Mouse (Mus musculus) neural tube, embryonic 14.5 days (tissue): Measurements from ENCODE around the gene Pkd1. TPM values are rescaled to one million over a fixed set of nuclear protein-coding genes. Genes with fewer than 3 reads are reported as not detected.

ENCODE experiments used
- ATAC-seq: fragments of 200-750 bp; cut with Nextera tagmentation; 2 replicates; pipeline ENCODE4 v1.8.0; 2017; ENCODE audit warnings: low read depth, mild to moderate bottlenecking, moderate TSS enrichment, moderate library complexity
- H3K27ac ChIP-seq: fragments of 300-500 bp; sonication (generic); 2 replicates; pipeline ENCODE4 v1.5.1; 2014; ENCODE audit warnings: low read depth, mild to moderate bottlenecking, control low read depth, low read length, moderate library complexity, mixed read lengths
- H3K27me3 ChIP-seq: fragments of 300-500 bp; sonication (generic); 2 replicates; pipeline ENCODE4 v1.6.1; 2014; ENCODE audit warnings: low read length; ENCODE audit not compliant: control insufficient read depth, insufficient read depth
- H3K36me3 ChIP-seq: fragments of 300-500 bp; sonication (generic); 2 replicates; pipeline ENCODE4 v1.6.1; 2014; ENCODE audit warnings: low read length, mixed read lengths; ENCODE audit not compliant: control insufficient read depth, insufficient read depth
- H3K4me1 ChIP-seq: fragments of 300-500 bp; sonication (generic); 2 replicates; pipeline ENCODE4 v1.6.1; 2014; ENCODE audit warnings: low read length; ENCODE audit not compliant: control insufficient read depth, insufficient read depth
- H3K4me2 ChIP-seq: fragments of 300-500 bp; sonication (generic); 2 replicates; pipeline ENCODE4 v1.6.1; 2014; ENCODE audit warnings: mild to moderate bottlenecking, low read depth, low read length, control low read depth
- H3K4me3 ChIP-seq: fragments of 300-500 bp; sonication (generic); 2 replicates; pipeline ENCODE4 v1.5.1; 2014; ENCODE audit warnings: low read depth, low read length, control low read depth, mixed read lengths
- H3K9ac ChIP-seq: fragments of 300-500 bp; sonication (generic); replicated peaks from 2 replicates; pipeline ENCODE4 v1.6.1; 2014; ENCODE audit warnings: low read depth, mild to moderate bottlenecking, control low read depth, low read length, mixed read lengths
- H3K9me3 ChIP-seq: fragments of 300-500 bp; sonication (generic); 2 replicates; pipeline ENCODE4 v1.6.1; 2016; ENCODE audit warnings: low read length; ENCODE audit not compliant: control insufficient read depth
- WGBS: fragments of 180-500 bp; shearing (Covaris S2); extraction: QIAGEN DNeasy Blood & Tissue Kit; methylation state at CpG from one replicate; pipeline ENCODE4 v1.1.7; 2014; 5-methylcytosine and 5-hydroxymethylcytosine counted together
- polyA plus RNA-seq: library from polyadenylated mRNA; unstranded; fragments of >200 nt; fragmentation: Nextera tagmentation; extraction: Ambion mirVana; gene quantifications from 2 replicates; pipeline ENCODE4 v1.2.1, GENCODE M21; 2014

Gene Pkd1
- 30.8 and 37.5 TPM in 2 replicates for polyA plus RNA-seq

DNA sequence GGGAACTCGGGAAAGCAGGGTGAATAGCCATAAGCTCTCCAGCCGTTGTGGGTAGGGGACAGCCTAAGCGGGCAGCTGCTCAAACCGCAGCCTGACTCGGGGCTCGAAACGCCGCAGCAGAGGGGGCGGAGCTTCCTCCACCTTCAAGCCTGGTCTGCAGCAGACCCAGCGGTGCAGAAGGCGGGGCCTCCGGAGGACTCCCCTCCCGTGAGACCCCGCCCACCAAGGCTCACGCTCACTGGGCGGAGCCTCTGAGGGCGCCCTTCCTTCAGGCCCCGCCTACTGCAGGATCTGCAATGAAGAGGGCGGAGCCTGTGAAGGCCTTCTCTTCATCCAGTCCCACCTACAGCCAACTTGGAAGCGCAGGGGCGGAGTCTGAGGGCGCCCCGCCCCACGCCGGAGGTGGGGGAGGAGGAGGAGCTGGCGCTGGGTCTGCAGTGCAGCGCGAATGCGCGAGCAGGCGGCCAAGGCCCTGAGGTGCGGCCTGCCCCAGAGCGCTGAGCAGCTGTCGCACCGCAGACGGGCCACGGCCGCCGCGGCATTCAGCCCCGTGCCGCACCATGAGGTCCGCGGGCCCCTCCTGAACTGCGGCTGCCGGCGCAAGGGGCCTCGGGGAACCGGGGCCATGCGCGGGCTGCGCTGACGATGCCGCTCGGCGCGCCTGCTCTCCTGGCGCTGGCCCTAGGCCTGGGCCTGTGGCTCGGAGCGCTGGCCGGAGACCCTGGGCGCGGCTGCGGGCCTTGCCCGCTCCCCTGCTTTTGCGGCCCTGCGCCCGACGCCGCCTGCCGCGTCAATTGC is at the start of gene Pkd1:
Gene Pkd1 (plus strand): TSS at position 217 of the 798 bp plus-strand sequence.
- Histone ChIP-seq H3K36me3 (no peaks in the 10 kb centered on the region), H3K9ac (peak within 1 kb of the TSS; percentile 96), H3K4me2 (peak within 1 kb of the TSS; percentile 91), H3K27ac (peak within 1 kb of the TSS; percentile 96), H3K9me3 (no peaks in the 10 kb centered on the region), H3K4me1 (peaks cover 25% of the 10 kb centered on the region), H3K27me3 (no peaks in the 10 kb centered on the region), H3K4me3 (peak within 1 kb of the TSS; percentile 86)
- WGBS = under 1% methylated on average over 67 of the region's 72 CpGs
- ATAC-seq = peak; percentile 95

- H3K9me3 ChIP-seq = no peaks in the 10 kb centered on the region
- H3K27me3 ChIP-seq = no peaks in the 10 kb centered on the region
- H3K36me3 ChIP-seq = peaks cover 73% of the 10 kb centered on the region
- 43% methylated on average over 11 of the region's 11 CpGs for WGBS
- 0 out of 2 replicates have a peak, but pooled peaks cover 6% of the 10 kb centered on the region for H3K4me1 ChIP-seq
- ATAC-seq = no peak
- H3K27ac ChIP-seq = no peak overlapping the region
- H3K4me2 ChIP-seq = no peak overlapping the region
- no peak overlapping the region for H3K9ac ChIP-seq
- no peak overlapping the region for H3K4me3 ChIP-seq
Observed at GRCm38 (mm10) chr17:24502208-24502607, 47.4 kb upstream of the Pkd1 start.

GRCm38 (mm10) chr17:24504085-24504484 is 45.5 kb upstream of the Pkd1 start:
- ATAC-seq = no peak
- Histone ChIP-seq H3K27me3 (no peaks in the 10 kb centered on the region), H3K4me2 (no peak overlapping the region), H3K36me3 (peaks cover 74% of the 10 kb centered on the region), H3K4me1 (0 out of 2 replicates have a peak, but pooled peaks cover 6% of the 10 kb centered on the region), H3K4me3 (no peak overlapping the region), H3K9me3 (no peaks in the 10 kb centered on the region), H3K27ac (no peak overlapping the region), H3K9ac (no peak overlapping the region)
- 91% methylated on average over 10 of the region's 10 CpGs for WGBS

DNA sequence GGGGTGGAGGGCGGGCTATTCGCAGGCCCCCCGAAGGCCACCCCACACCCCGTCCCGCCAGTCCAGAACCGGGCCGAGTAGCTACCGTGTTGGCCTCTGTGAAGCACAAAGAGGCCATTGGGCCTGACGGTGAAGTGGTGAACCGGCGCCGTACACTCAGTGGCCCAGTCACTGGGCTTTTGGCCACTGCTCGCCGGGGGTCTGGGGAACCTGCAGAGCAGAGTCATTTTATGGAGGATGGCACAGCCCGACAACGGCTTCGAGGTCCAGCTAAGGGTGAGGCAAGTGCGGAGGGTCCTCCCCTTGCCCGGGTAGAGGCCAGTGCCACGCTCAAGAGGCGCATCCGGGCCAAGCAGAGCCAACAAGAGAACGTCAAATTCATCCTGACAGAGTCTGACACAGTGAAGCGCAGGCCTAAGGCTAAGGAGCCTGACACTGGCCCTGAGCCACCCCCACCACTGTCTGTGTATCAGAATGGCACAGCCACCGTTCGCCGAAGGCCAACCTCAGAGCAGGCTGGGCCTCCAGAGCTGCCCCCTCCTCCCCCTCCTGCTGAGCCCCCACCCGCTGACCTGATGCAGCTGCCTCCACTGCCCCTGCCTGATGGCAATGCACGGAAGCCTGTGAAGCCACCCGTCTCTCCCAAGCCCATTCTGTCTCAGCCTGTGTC is 44.2 kb upstream of the Pkd1 start:
- Histone ChIP-seq H3K4me3 (no peak overlapping the region), H3K36me3 (peaks cover 77% of the 10 kb centered on the region), H3K27me3 (no peaks in the 10 kb centered on the region), H3K27ac (no peak overlapping the region), H3K4me1 (0 out of 2 replicates have a peak, but pooled peaks cover 6% of the 10 kb centered on the region), H3K9ac (no peak overlapping the region), H3K4me2 (no peak overlapping the region), H3K9me3 (no peaks in the 10 kb centered on the region)
- ATAC-seq = no peak
- WGBS = 88% methylated on average over 30 of the region's 30 CpGs

DNA sequence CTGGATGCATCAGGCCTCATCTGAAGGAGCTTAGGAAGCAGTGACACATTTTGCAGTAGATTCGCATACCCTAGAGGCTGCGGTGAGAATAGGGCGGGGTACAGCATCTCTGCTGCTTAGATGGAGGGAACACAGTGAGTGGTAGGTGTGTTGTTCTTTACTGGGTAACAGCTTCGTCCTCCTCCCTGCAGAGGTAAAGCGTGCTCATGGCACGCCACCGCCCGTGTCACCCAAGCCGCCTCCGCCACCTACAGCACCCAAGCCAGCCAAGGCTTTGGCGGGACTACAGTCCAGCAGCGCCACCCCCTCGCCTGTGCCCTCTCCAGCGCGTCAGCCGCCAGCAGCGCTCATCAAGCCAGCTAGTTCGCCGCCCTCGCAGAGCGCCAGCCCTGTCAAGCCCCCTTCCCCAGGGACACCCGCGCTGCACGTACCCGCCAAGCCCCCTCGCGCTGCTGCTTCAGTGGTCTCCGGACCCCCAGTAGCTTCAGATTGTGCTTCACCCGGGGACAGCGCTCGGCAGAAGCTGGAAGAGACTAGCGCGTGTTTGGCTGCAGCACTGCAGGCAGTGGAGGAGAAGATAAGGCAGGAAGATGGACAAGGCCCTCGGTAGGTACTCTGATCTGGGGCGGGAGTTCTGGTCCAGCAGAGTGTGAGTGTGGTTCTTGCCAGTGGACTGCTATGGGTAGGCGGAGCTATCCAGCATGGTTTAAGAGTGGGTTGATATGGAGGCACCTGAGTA is 43.1 kb upstream of the Pkd1 start:
- WGBS = 35% methylated on average over 29 of the region's 36 CpGs
- Histone ChIP-seq H3K4me3 (no peak overlapping the region), H3K4me1 (0 out of 2 replicates have a peak, but pooled peaks cover 6% of the 10 kb centered on the region), H3K27me3 (no peaks in the 10 kb centered on the region), H3K27ac (no peak overlapping the region), H3K9me3 (no peaks in the 10 kb centered on the region), H3K9ac (no peak overlapping the region), H3K36me3 (peaks cover 73% of the 10 kb centered on the region), H3K4me2 (no peak overlapping the region)
- peak; percentile 28; the same call in 1 of the 2 replicates for ATAC-seq

GRCm38 (mm10) chr17:24507129-24507664 is 42.4 kb upstream of the Pkd1 start:
- Histone ChIP-seq H3K4me3 (no peak overlapping the region), H3K36me3 (peaks cover 73% of the 10 kb centered on the region), H3K27ac (no peak overlapping the region), H3K9ac (no peak overlapping the region), H3K27me3 (no peaks in the 10 kb centered on the region), H3K4me2 (no peak overlapping the region), H3K4me1 (0 out of 2 replicates have a peak, but pooled peaks cover 6% of the 10 kb centered on the region), H3K9me3 (no peaks in the 10 kb centered on the region)
- no peak for ATAC-seq
- WGBS = 46% methylated on average over 15 of the region's 19 CpGs

- Histone ChIP-seq H3K9me3 (no peaks in the 10 kb centered on the region), H3K36me3 (peaks cover 69% of the 10 kb centered on the region), H3K4me2 (no peak overlapping the region), H3K9ac (no peak overlapping the region), H3K4me1 (0 out of 2 replicates have a peak, but pooled peaks cover 6% of the 10 kb centered on the region), H3K27me3 (no peaks in the 10 kb centered on the region), H3K4me3 (no peak overlapping the region), H3K27ac (no peak overlapping the region)
- ATAC-seq = no peak
- 75% methylated on average over 12 of the region's 12 CpGs for WGBS
Observed at GRCm38 (mm10) chr17:24507806-24508460, 41.7 kb upstream of the Pkd1 start.

DNA sequence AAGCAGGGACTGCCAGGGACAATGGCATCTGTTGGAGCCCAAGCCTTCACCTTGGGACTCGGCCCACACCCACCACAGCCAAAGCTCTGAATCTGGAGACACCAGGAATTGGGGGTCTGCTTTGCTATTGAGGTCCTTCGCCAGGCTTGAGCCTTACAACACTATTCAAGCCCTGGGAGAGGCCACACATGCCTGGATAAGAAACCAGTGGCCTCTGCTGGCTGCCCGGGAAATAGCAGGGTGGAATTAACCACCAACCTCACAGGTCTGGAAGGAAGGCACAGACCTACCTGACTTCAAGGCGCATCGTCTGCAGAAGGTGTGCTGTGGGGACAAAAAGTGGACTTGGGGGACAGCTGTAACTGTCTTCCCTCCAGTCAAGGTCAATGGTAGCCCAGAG is 36.0 kb upstream of the Pkd1 start:
- no peak overlapping the region for H3K4me3 ChIP-seq
- no peak overlapping the region for H3K27ac ChIP-seq
- no peaks in the 10 kb centered on the region for H3K4me1 ChIP-seq
- H3K27me3 ChIP-seq = no peaks in the 10 kb centered on the region
- H3K4me2 ChIP-seq = no peak overlapping the region
- H3K9ac ChIP-seq = no peak overlapping the region
- ATAC-seq = peak; percentile 62; the same call in 1 of the 2 replicates
- peaks cover 55% of the 10 kb centered on the region for H3K36me3 ChIP-seq
- no peaks in the 10 kb centered on the region for H3K9me3 ChIP-seq
- WGBS = 57% methylated on average over 5 of the region's 5 CpGs
